ENCODE assay signal across 15 mouse cellular contexts in genomic region chr1:52171271-52171670, GRCm38 (mm10). TPM values are rescaled to one million over a fixed set of nuclear protein-coding genes. Genes with fewer than 3 reads are reported as not detected.
DNase-seq lines count a peak whose midpoint lies in the region; ATAC-seq lines count a peak whose summit lies in the region.
"Had no signal": no experiment of that assay in that cellular context is flagged by ENCODE, and none has a peak within 500 bp of the region (broad histone marks: within the 10 kb centered on the region; RNA-seq: fewer than 3 reads in every experiment).

No protein-coding gene starts in this region.

- H3K9me3 ChIP-seq in heart, embryonic 16.5 days (replicated peaks; ENCODE audit: control insufficient read depth, low read length), result no peaks in the 10 kb centered on the region
- H3K9me3 ChIP-seq in stomach, embryonic 14.5 days (ENCODE audit: control insufficient read depth, low read depth, low read length), result no peaks in the 10 kb centered on the region
- H3K9me3 ChIP-seq: embryonic facial prominence, embryonic 10.5 days; liver, embryonic 15.5 days; neural tube, embryonic 12.5 days; stomach, embryonic 15.5 days had no signal

- no peak overlapping the region for H3K27ac ChIP-seq in heart, embryonic 16.5 days (ENCODE audit: low read length)
- H3K27ac ChIP-seq in stomach, embryonic 14.5 days (ENCODE audit: low read length), result no peak overlapping the region
- H3K27ac ChIP-seq: embryonic facial prominence, embryonic 10.5 days; liver, embryonic 15.5 days; macrophage; neural tube, embryonic 12.5 days; stomach, embryonic 15.5 days had no signal

- H3K9ac ChIP-seq in heart, embryonic 16.5 days (ENCODE audit: low read length), result no peak overlapping the region
- no peak overlapping the region for H3K9ac ChIP-seq in stomach, embryonic 14.5 days (replicated peaks; ENCODE audit: low read depth, low read length)
- H3K9ac ChIP-seq: liver, embryonic 15.5 days; neural tube, embryonic 12.5 days; stomach, embryonic 15.5 days had no signal

- peak overlapping the region; percentile 45 for H3K4me2 ChIP-seq in heart, embryonic 16.5 days (ENCODE audit: low read depth, low read length)
- no peak overlapping the region for H3K4me2 ChIP-seq in stomach, embryonic 14.5 days (replicated peaks; ENCODE audit: low read depth, low read length)
- H3K4me2 ChIP-seq: liver, embryonic 15.5 days; neural tube, embryonic 12.5 days; stomach, embryonic 15.5 days had no signal

- 19% methylated on average over 8 of the region's 8 CpGs for WGBS in heart, embryonic 16.5 days
- 52% methylated on average over 8 of the region's 8 CpGs for WGBS in stomach, embryonic 14.5 days

- no peak for ATAC-seq in heart, embryonic 16.5 days (replicated peaks; ENCODE audit: extremely low read depth, insufficient read depth, low FRiP score)
- ATAC-seq in inflammation-experienced regulatory T-cells, adult 6 months, result peak; percentile 33
- ATAC-seq in stomach, embryonic 14.5 days (ENCODE audit: insufficient number of reproducible peaks, insufficient read depth, low FRiP score, low read depth), result 0 out of 2 replicates have a peak, but pooled peaks have one; percentile 46

- H3K4me3 ChIP-seq in heart, embryonic 16.5 days (ENCODE audit: low read length), result peak overlapping the region; percentile 19; the same call in 1 of the 2 replicates
- no peak overlapping the region for H3K4me3 ChIP-seq in stomach, embryonic 14.5 days (ENCODE audit: low read depth, low read length)
- H3K4me3 ChIP-seq: embryonic facial prominence, embryonic 10.5 days; liver, embryonic 15.5 days; neural tube, embryonic 12.5 days; stomach, embryonic 15.5 days had no signal

- no peak for DNase-seq in heart, adult 8-10 months (ENCODE audit: low spot score)
- DNase-seq in thymus, postnatal 0 days (ENCODE audit: low spot score), result peak; percentile 57
- no peak for DNase-seq in thymus, postnatal 25 days
- no peak for DNase-seq in kidney, adult 9 months
- DNase-seq: cerebellum, adult 9-10 months; gastrocnemius, postnatal 10 days; right cerebral cortex, postnatal 14 days had no signal

- H3K27me3 ChIP-seq in heart, embryonic 16.5 days (ENCODE audit: control insufficient read depth, insufficient read depth, low read length), result no peaks in the 10 kb centered on the region
- H3K27me3 ChIP-seq in stomach, embryonic 14.5 days (ENCODE audit: control insufficient read depth, insufficient read depth, low read length), result no peaks in the 10 kb centered on the region
- H3K27me3 ChIP-seq: liver, embryonic 15.5 days; neural tube, embryonic 12.5 days; stomach, embryonic 15.5 days had no signal

- H3K4me1 ChIP-seq in heart, embryonic 16.5 days (ENCODE audit: control insufficient read depth, insufficient read depth, low read length), result peaks cover 9% of the 10 kb centered on the region
- H3K4me1 ChIP-seq in stomach, embryonic 14.5 days (ENCODE audit: control insufficient read depth, insufficient read depth, low read length), result peaks cover 4% of the 10 kb centered on the region; the same call in 1 of the 2 replicates
- H3K4me1 ChIP-seq: embryonic facial prominence, embryonic 10.5 days; neural tube, embryonic 12.5 days had no signal

- no peaks in the 10 kb centered on the region for H3K36me3 ChIP-seq in heart, embryonic 16.5 days (ENCODE audit: control insufficient read depth, insufficient read depth)
- no peaks in the 10 kb centered on the region for H3K36me3 ChIP-seq in stomach, embryonic 14.5 days (ENCODE audit: control insufficient read depth, insufficient read depth, low read length)
- H3K36me3 ChIP-seq: embryonic facial prominence, embryonic 10.5 days; neural tube, embryonic 12.5 days; stomach, embryonic 15.5 days had no signal

RNA-seq across cellular contexts. Expression of gene Stat1, which starts 52.0 kb away (rescaled TPM):
- polyA plus RNA-seq in heart, embryonic 16.5 days (2015; fragmentation: Nextera tagmentation; extraction: Ambion mirVana), result 36.5 and 50.3 TPM in 2 replicates
- 10 to 100 TPM; 26.0 to 33.9 (median 26.9) TPM for total RNA-seq in heart, adult 8-10 months (2022)
- 212 and 220 TPM in 2 replicates for polyA plus RNA-seq in thymus, postnatal 0 days (2015; fragmentation: Nextera tagmentation; extraction: Ambion mirVana)
- polyA plus RNA-seq in inflammation-experienced regulatory T-cells, adult 6 months (2017; shearing (Covaris generic)), result 1,000 to 10,000 TPM in 2 of 3 experiments, 100 to 1,000 TPM in 1; 639 to 1,069 (median 1,003) TPM
- 20.9 and 21.7 TPM in 2 replicates for polyA plus RNA-seq in stomach, embryonic 14.5 days (2014; fragmentation: Nextera tagmentation; extraction: Ambion mirVana)
